Mouse (Mus musculus) liver, embryonic 14.5 days (tissue): ENCODE results near the gene Tubb2b. TPM values are rescaled to one million over a fixed set of nuclear protein-coding genes. Genes with fewer than 3 reads are reported as not detected.

Experiments
- ATAC-seq: fragments of 200-750 bp; cut with Nextera tagmentation; 2 replicates; pipeline ENCODE4 v1.8.0; 2017; ENCODE audit warnings: moderate number of reproducible peaks, mild to moderate bottlenecking, moderate library complexity; ENCODE audit not compliant: insufficient read depth
- DNase-seq, 3 experiments: peaks; one replicate each; pipeline ENCODE4 v3.0.0-alpha.2; 2012 to 2013; ENCODE audit warnings: low read depth in 3 of 3, low spot score in 3 of 3
- H3K27ac ChIP-seq: fragments of 300-500 bp; sonication (generic); 2 replicates; pipeline ENCODE4 v1.5.1; 2014; ENCODE audit warnings: moderate library complexity, mild to moderate bottlenecking, control low read depth, inconsistent platforms
- H3K27me3 ChIP-seq: fragments of 300-500 bp; sonication (generic); 2 replicates; pipeline ENCODE4 v1.6.1; 2014; ENCODE audit warnings: mild to moderate bottlenecking, low read length, moderate library complexity; ENCODE audit not compliant: control insufficient read depth, insufficient read depth
- H3K36me3 ChIP-seq: fragments of 300-500 bp; sonication (generic); replicated peaks from 2 replicates; pipeline ENCODE4 v1.6.1; 2014; ENCODE audit warnings: low read depth; ENCODE audit not compliant: control insufficient read depth, insufficient read depth
- H3K4me1 ChIP-seq, 2 experiments: fragments of 200-500 bp in 1 of 2; fragments of 300-500 bp in 1 of 2; sonication (generic) in 1 of 2; replicated peaks; 2 replicates each; pipeline ENCODE4 v1.6.1; 2012 to 2014; ENCODE audit warnings: antibody characterized with exemption in 1 of 2, inconsistent platforms in 1 of 2, low read length in 1 of 2; ENCODE audit not compliant: control insufficient read depth in 2 of 2, insufficient read depth in 2 of 2
- H3K4me2 ChIP-seq: fragments of 300-500 bp; sonication (generic); 2 replicates; pipeline ENCODE4 v1.6.1; 2014; ENCODE audit warnings: low read depth, mild to moderate bottlenecking, control low read depth, moderate library complexity
- H3K4me3 ChIP-seq, 2 experiments: fragments of 200-500 bp in 1 of 2; fragments of 300-500 bp in 1 of 2; sonication (generic) in 1 of 2; 2 replicates each; pipeline ENCODE4 v1.5.1; 2012 to 2014; ENCODE audit warnings: low read depth in 2 of 2, low read length in 2 of 2, mild to moderate bottlenecking in 2 of 2, control low read depth in 1 of 2, inconsistent platforms in 1 of 2, moderate library complexity in 1 of 2; ENCODE audit not compliant: insufficient read depth in 1 of 2
- H3K9ac ChIP-seq: fragments of 300-500 bp; sonication (generic); replicated peaks from 2 replicates; pipeline ENCODE4 v1.6.1; 2014; ENCODE audit warnings: mild to moderate bottlenecking, control low read depth, moderate library complexity
- H3K9me3 ChIP-seq: fragments of 300-500 bp; sonication (generic); 2 replicates; pipeline ENCODE4 v1.6.1; 2016; ENCODE audit warnings: low read length, mixed read lengths; ENCODE audit not compliant: control insufficient read depth
- CTCF ChIP-seq: IDR thresholded peaks from 2 replicates; pipeline ENCODE4 v1.5.1; 2016; ENCODE audit warnings: antibody characterized with exemption, low read depth, control low read depth
- EP300 ChIP-seq: IDR thresholded peaks from 2 replicates; pipeline ENCODE4 v1.6.1; 2016; ENCODE audit warnings: antibody characterized with exemption, low read depth
- WGBS: fragments of 180-500 bp; shearing (Covaris S2); extraction: QIAGEN DNeasy Blood & Tissue Kit; methylation state at CpG from one replicate; pipeline ENCODE4 v1.1.7; 2014; ENCODE audit not compliant: insufficient replicate concordance; 5-methylcytosine and 5-hydroxymethylcytosine counted together
- polyA plus RNA-seq, 2 experiments: library from polyadenylated mRNA; depleted of rRNA in 1 of 2; stranded (reverse) in 1 of 2; unstranded in 1 of 2; fragments of >200 nt; fragmentation: Nextera tagmentation in 1 of 2; extraction: Ambion mirVana in 1 of 2; gene quantifications; 2 replicates each; pipeline versions ENCODE4 v1.2.1 to v1.2.3; 2012 to 2014

Tubb2b gene
- polyA plus RNA-seq, 2 experiments, result 0.29 to 2.7 TPM

GRCm38 (mm10) chr13:34105364-34105763, 24.9 kb downstream of the Tubb2b start:
- Histone ChIP-seq H3K9ac (no peak overlapping the region), H3K4me2 (no peak overlapping the region), H3K4me3 (no peak overlapping the region), H3K27ac (no peak overlapping the region), H3K9me3 (peaks cover 3% of the 10 kb centered on the region; the same call in 1 of the 2 replicates), H3K36me3 (no peaks in the 10 kb centered on the region), H3K4me1 (peaks cover 16 to 17% of the 10 kb centered on the region in 2 experiments), H3K27me3 (no peaks in the 10 kb centered on the region)
- ATAC-seq, result no peak
- no peak for TF ChIP-seq EP300
- no peak for TF ChIP-seq CTCF
- no peak for DNase-seq
- 45% methylated on average over 1 of the region's 1 CpGs for WGBS

DNA sequence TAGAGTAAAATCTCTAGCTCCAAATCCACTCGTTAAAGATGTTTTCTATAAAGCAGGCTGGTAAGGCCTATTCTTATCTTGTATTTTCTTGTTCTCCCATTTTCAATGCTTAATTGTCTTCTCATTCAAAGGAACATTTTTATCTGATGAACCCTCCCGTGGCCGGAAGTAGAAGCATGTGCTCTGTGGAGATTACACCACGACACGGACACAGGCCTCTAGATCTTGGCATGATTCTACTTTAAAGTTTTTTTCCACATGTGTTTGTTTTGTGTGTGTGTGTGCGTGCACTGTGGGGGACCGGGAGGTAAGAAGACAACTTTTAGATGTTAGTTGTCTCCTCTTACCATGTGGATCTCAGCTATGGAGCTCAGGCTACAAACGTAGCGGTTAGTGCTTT, 28.4 kb downstream of the Tubb2b start:
- Histone ChIP-seq H3K9me3 (peaks cover 3% of the 10 kb centered on the region; the same call in 1 of the 2 replicates), H3K4me3 (no peak overlapping the region), H3K27ac (no peak overlapping the region; the same call in 1 of the 2 replicates), H3K36me3 (no peaks in the 10 kb centered on the region), H3K4me1 (peaks cover 19 to 20% of the 10 kb centered on the region in 2 experiments), H3K9ac (no peak overlapping the region), H3K27me3 (no peaks in the 10 kb centered on the region), H3K4me2 (no peak overlapping the region)
- 26% methylated on average over 9 of the region's 9 CpGs for WGBS
- TF ChIP-seq EP300 (peak; percentile 19; the same call in 1 of the 2 replicates), CTCF (no peak)
- peak in 2 of 3 experiments; percentile 35 to 44 for DNase-seq
- ATAC-seq, result no peak

GRCm38 (mm10) chr13:34101247-34101646, 29.0 kb downstream of the Tubb2b start:
- Histone ChIP-seq H3K4me2 (peak overlapping the region; percentile 62), H3K27ac (peak overlapping the region; percentile 87)
- DNase-seq, result peak in 2 of 3 experiments; percentile 31 to 46

DNA sequence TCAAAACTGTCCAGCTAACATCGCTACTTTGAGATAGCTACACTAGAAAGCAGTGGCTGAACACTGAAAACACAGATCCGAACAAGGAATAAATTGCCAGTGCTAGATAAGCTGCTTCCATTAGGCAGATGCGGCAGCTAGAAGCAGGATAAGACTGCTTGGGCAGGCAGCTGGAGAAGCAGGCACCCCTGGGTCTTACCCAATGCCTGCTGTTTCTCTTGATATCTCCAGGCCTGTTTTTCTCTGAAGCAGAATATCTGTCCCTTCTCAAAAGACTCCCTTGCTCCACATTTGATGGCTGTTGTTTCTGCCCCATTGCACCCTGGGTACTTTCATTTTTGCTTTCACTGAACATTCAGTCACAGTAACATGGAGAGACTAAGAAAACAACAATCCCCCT, 29.5 kb downstream of the Tubb2b start:
- WGBS, result 12% methylated on average over 3 of the region's 3 CpGs
- no peak for TF ChIP-seq CTCF
- TF ChIP-seq EP300, result peak; percentile 82
- H3K27ac ChIP-seq, result peak overlapping the region; percentile 87
- H3K27me3 ChIP-seq, result no peaks in the 10 kb centered on the region
- H3K4me1 ChIP-seq, result peaks cover 19 to 20% of the 10 kb centered on the region in 2 experiments
- no peaks in the 10 kb centered on the region for H3K36me3 ChIP-seq
- peak overlapping the region; percentile 48 for H3K9ac ChIP-seq
- peaks cover 3% of the 10 kb centered on the region; the same call in 1 of the 2 replicates for H3K9me3 ChIP-seq
- peak overlapping the region; percentile 62 for H3K4me2 ChIP-seq
- peak overlapping the region in 1 of 2 experiments; percentile 37; a peak in 2 of 4 replicates for H3K4me3 ChIP-seq
- peak; percentile 61 to 68 (median 66) for DNase-seq
- peak; percentile 93 for ATAC-seq

More at GRCm38 (mm10) chr13:34101247-34101646, 29.0 kb downstream of the Tubb2b start:
- ATAC-seq, result peak; percentile 80
- peak overlapping the region; percentile 48 for H3K9ac ChIP-seq
- H3K4me3 ChIP-seq, result 0 out of 4 replicates have a peak overlapping the region, but pooled peaks of 1 of the 2 experiments have one; percentile 37
- H3K9me3 ChIP-seq, result peaks cover 3% of the 10 kb centered on the region; the same call in 1 of the 2 replicates
- peaks cover 19 to 20% of the 10 kb centered on the region in 2 experiments for H3K4me1 ChIP-seq
- no peaks in the 10 kb centered on the region for H3K36me3 ChIP-seq
- 87% methylated on average over 10 of the region's 10 CpGs for WGBS
- no peaks in the 10 kb centered on the region for H3K27me3 ChIP-seq
- TF ChIP-seq CTCF (no peak), EP300 (peak; percentile 32; the same call in 1 of the 2 replicates)

DNA sequence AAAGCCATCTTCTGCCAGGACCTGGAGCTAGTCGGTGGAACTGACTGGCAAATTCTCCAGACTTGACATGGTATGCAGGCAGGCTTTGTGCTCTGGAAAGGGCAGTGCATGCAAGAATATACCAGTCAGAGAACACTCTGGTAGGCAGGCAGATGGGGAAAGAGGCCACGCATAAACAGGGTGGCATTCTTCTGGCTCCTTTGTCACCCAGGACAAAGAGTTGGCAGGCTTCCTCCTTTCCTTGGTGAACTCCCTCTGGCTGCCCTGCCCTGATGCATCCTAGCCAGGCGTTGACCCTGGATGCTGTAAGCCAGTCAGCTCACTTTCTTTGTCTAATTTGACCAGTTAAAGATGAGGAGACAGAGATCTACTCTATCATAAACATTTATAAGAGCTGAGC, 33.2 kb downstream of the Tubb2b start:
- DNase-seq (no peak), ATAC-seq (no peak)
- no peaks in the 10 kb centered on the region for H3K36me3 ChIP-seq
- no peaks in the 10 kb centered on the region for H3K9me3 ChIP-seq
- no peak overlapping the region for H3K9ac ChIP-seq
- TF ChIP-seq EP300 (no peak), CTCF (no peak)
- 66% methylated on average over 3 of the region's 3 CpGs for WGBS
- peaks cover 18 to 20% of the 10 kb centered on the region in 2 experiments for H3K4me1 ChIP-seq
- H3K27me3 ChIP-seq, result no peaks in the 10 kb centered on the region
- H3K4me2 ChIP-seq, result no peak overlapping the region
- no peak overlapping the region for H3K27ac ChIP-seq
- no peak overlapping the region for H3K4me3 ChIP-seq
